Mouse (Mus musculus): Measurements from ENCODE around the gene Pfn3. TPM values are rescaled to one million over a fixed set of nuclear protein-coding genes. Genes with fewer than 3 reads are reported as not detected.
A peak's percentile ranks its signal among the peaks of the same experiment; 100 is the strongest.

Pfn3 gene
- total RNA-seq, 2 experiments from 2014 or later: not detected

DNA sequence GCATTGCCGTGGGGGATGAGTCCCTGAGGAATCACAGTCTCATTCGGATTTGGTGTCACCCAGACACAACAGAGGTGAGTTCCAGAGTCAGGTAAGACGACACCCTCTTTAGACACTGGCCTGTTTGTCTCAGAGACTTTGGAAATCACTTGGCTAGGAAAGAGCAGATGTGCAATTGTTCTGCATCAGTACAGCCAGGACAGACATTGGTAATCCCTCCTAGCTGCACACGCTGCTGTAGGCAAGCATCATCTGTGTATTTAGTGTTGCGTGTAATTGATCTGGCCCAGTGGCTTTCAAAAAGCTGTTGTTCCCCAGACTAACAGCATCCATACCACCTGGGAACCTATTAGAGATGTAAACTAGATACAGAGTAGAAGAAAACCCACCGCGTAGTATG, 11.8 kb downstream of the Pfn3 start:
- no peak for ATAC-seq (replicated peaks; ENCODE audit: low FRiP score, poor library complexity, severe bottlenecking)

DNA sequence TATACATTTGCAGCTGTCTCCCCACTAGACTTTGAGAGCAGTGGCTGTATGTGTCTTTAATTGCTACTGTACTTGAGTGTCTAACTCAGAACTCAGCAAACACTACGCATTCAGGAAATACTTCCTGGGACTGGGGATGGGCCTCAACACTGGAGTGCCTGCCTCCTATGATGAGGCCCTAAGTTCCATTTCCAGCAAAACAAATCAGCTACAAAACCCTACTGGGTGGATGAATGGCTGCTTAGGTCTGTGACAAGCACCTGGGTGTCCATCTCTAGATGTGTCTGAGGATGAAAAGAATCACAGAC, 15.0 kb downstream of the Pfn3 start:
- ATAC-seq (replicated peaks; ENCODE audit: low FRiP score, poor library complexity, severe bottlenecking): no peak

DNA sequence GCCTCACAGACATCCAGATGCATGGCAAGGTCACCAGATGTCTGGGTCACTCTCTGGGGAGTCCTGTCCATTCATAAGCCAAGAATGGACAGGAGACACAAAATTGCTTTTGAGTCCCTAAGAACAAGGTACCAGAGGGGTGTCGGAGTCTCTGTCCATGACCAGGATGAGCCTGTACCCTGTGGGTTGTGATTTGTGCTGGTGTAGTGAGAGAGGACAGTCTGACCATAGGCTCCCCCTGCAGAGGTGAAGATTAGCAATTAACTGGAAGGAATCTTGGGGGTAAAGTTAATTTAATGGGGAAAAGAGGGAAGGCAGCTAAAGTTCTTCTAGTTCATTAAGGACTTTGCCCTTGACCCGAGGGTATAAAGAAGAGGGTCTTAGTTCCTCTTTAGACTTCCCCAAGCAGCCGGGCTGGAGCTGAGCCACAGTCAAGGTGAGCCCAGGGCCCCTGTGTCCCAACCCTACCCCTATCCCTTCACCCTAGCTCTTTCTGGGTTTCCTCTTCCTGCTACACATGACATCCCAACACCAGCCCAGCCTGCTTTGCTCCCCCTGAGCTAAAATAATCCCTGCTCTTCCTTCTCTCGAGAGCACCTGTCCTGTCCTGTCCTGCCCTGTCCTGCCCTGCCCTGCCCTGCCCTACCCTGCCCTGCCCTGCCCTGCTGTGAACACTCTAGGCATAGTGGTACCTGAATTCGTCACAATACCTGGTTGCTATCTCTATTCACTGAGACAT, 15.6 kb downstream of the Pfn3 start:
- no peak for ATAC-seq (replicated peaks; ENCODE audit: low FRiP score, poor library complexity, severe bottlenecking)

- no peak for ATAC-seq (replicated peaks; ENCODE audit: low FRiP score, poor library complexity, severe bottlenecking)
Observed at GRCm38 (mm10) chr13:55398088-55398487, 16.9 kb downstream of the Pfn3 start, which contains the start of gene Slc34a1. Gene Slc34a1 (plus strand): TSS chr13:55398187.

DNA sequence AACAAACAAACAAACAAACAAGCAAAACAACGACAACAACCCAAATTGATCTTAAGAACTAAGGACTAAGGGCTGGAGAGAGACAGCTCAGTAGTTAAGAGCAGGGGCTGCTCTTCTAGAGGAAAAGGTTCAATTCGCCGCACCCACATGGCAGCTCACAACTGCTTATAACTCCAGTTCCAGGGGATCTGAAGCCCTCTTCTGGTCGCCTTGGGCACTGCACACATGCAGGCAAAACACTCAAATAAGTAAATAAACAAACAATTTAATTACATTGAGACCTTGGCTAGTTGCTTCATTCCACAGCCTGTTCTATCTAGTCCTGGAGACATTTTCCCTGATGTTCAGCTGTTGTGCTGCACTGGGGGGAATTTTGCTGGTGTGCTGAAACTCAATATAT, 22.1 kb downstream of the Pfn3 start:
- ATAC-seq (replicated peaks; ENCODE audit: low FRiP score, poor library complexity, severe bottlenecking): peak; percentile 78

- no peak for ATAC-seq (replicated peaks; ENCODE audit: low FRiP score, poor library complexity, severe bottlenecking)
Observed at GRCm38 (mm10) chr13:55391626-55392029, 23.4 kb downstream of the Pfn3 start.

DNA sequence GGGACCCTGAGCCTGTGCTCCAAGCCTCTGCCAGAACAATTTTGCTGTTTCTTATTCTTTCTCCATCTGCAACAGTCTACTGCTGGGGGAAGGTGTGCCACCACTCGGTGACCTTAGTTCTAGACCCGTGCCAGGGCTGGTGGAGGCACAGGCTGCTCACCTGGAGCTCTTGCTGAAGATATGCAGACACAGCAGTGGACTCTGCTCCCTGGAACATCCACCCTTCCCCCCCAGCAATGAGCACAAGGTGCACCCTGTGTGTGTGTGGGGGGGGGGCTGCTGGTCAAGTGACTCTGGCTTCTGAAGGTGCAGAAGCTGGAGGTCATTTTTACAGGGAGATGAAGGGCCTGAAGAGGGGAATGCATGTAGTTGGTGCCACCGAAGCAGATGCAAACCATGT, 24.4 kb downstream of the Pfn3 start:
- no peak for ATAC-seq (replicated peaks; ENCODE audit: low FRiP score, poor library complexity, severe bottlenecking)

DNA sequence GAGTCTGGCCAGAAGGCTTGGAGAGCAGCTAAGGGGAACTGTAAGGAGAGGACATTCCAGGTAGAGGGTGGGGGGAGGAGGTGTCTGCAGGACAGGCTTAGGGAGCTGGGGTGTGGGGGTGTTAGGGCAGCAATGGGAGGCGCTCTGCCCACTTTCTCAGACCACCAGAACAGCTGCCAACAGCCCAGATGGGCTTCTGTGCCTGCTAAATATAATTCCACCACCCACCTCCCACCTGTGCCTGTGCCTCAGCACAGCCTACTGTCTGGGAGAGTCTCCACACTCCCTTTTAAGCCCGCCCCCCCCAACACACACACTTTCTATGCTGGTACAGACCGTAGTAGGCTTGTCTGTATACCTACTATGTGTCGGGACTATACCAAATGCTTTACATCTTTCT, 33.2 kb downstream of the Pfn3 start:
- no peak for ATAC-seq (replicated peaks; ENCODE audit: low FRiP score, poor library complexity, severe bottlenecking)

GRCm38 (mm10) chr13:55378907-55379580, 36.0 kb downstream of the Pfn3 start:
- ATAC-seq (replicated peaks; ENCODE audit: low FRiP score, poor library complexity, severe bottlenecking): no peak

DNA sequence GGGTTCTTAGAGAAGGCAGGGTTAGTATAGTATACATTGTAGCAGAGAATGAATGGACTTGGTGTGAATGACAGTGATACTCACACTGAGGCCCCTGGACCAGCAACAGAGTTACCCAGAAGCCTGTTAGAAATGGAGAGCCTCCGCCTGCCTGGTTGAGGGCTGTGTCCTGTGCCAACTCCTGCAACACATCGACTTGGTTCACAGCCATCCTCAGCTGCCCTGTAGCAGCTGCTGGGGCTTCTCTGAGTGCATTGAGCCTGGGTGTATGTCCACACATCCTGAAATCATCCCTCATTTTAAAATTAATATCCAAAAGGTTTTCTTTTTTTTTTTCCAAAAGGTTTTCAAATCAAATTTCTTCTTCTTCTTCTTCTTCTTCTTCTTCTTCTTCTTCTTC, 39.2 kb downstream of the Pfn3 start:
- no peak for ATAC-seq (replicated peaks; ENCODE audit: low FRiP score, poor library complexity, severe bottlenecking)

- no peak for ATAC-seq (replicated peaks; ENCODE audit: low FRiP score, poor library complexity, severe bottlenecking)
Observed at GRCm38 (mm10) chr13:55374206-55374924, 40.7 kb downstream of the Pfn3 start.

DNA sequence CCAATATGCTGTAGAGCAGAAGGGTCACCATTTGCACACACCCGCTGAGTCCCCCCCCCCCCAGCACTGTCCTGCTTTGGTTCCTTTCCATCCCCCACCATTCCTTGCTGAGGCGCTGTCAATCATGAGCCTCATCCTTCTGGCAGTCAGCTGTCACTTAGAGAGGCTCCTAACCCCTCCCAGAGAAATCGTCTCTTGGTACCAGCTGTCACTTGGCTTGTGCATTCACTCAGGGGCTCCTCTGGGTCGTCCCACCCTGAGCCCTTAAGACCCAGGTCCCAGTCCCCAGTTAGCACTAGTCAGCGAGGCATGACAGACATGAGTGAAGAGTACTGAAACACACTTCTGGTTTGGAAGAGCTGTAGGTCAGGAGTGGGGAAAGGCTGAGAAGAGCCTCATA, 43.3 kb downstream of the Pfn3 start:
- no peak for ATAC-seq (replicated peaks; ENCODE audit: low FRiP score, poor library complexity, severe bottlenecking)

- no peak for ATAC-seq (replicated peaks; ENCODE audit: low FRiP score, poor library complexity, severe bottlenecking)
Observed at GRCm38 (mm10) chr13:55371007-55371681, 43.9 kb downstream of the Pfn3 start.

- peak; percentile 49 for ATAC-seq (replicated peaks; ENCODE audit: low FRiP score, poor library complexity, severe bottlenecking)
Observed at GRCm38 (mm10) chr13:55370234-55370633, 44.8 kb downstream of the Pfn3 start.

DNA sequence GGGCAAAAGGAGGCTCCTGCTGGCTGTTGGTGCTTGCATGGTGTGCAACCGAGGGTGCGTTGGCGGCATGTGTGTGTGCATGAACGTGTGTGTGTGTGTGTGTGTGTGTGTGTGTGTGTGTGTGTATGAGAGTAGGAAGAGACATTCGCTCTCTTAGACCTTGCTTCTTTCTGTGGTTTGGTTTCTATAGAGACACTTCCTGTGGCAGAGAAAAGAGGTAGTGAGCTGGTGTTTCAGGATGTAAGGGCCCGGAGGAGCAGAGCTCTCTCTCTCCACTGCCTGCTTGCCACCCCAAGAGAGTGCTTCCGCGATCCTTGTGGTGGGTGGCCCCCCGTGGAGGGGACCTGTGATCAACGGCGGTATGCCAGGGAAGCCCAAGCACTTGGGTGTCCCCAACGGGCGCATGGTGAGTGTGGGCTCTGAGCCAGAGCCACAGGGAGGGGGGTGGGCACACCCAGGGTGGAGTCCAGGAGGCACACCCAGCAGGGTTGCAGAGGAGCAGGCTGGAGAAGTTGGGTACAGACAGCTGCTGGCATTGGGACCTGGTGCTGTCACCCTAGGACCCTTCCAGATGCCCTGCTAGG, 45.4 kb downstream of the Pfn3 start, which contains the start of gene Rgs14:
TSS of gene Rgs14 (plus strand) at position 202 of the 584 bp plus-strand sequence.
- ATAC-seq (replicated peaks; ENCODE audit: low FRiP score, poor library complexity, severe bottlenecking): peak; percentile 91

DNA sequence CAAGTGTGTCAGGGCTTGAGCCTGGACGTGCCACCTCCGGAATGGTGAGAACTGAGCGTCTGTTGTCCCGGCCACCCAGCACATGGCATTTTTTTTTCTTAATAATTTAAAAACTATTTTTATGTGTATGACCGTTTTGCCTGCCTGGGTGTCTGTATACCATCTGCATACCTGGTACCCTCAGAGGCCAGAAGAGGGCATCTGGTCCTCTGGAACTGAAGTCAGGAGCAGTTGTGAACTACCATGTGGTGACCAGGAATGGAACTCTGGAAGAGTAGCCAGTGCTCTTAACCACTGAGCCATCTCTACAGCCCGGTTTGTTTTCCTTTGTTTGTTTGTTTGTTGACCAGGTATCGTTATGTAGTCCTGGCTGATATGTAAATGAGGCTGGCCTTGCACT, 46.6 kb downstream of the Pfn3 start:
- no peak for ATAC-seq (replicated peaks; ENCODE audit: low FRiP score, poor library complexity, severe bottlenecking)

Measured in erythroid progenitor cell, adult 5-6 weeks (primary cell).